Mouse (Mus musculus): ENCODE results near the gene Tmem160. TPM values are rescaled to one million over a fixed set of nuclear protein-coding genes. Genes with fewer than 3 reads are reported as not detected.

The Tmem160 gene
- polyA plus RNA-seq, 2 experiments, result 21.5 to 36.9 TPM

DNA sequence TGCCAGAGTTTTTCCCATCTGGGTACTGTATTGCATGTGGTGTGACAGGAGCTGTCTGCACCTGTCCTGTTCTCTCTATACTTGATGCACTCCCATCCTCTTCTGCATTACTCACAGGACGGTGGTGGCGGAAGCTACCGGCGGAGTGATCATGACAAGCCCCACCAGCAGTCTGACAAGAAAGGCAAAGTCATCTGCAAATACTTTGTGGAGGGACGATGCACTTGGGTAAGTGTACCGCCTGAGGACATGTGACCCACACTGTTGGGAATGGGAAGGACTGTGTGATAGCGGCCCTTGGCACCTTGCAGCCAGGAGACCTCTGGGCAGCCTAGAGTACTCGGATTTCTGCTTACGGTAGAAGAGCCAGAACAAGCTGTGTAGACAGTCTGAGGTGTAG lies 28.8 kb upstream of the Tmem160 start:
- 84% methylated on average over 9 of the region's 9 CpGs for WGBS (ENCODE audit: insufficient replicate concordance)
- no peak for DNase-seq (ENCODE audit: low read depth in 3 of 3, low spot score in 3 of 3)
- Histone ChIP-seq H3K27me3 (ENCODE audit: control insufficient read depth, insufficient read depth, low read length) (no peaks in the 10 kb centered on the region), H3K4me3 (ENCODE audit: insufficient read depth in 1 of 2, low read depth in 2 of 2, low read length in 2 of 2) (no peak overlapping the region), H3K9me3 (ENCODE audit: control insufficient read depth, low read length) (no peaks in the 10 kb centered on the region), H3K4me1 (replicated peaks; ENCODE audit: control insufficient read depth in 2 of 2, insufficient read depth in 2 of 2, low read length in 1 of 2) (0 out of 4 replicates have a peak, but pooled peaks cover 0 to 2% of the 10 kb centered on the region in 2 experiments), H3K36me3 (replicated peaks; ENCODE audit: control insufficient read depth, insufficient read depth, low read depth) (peaks cover 99% of the 10 kb centered on the region), H3K9ac (replicated peaks) (no peak overlapping the region), H3K4me2 (ENCODE audit: low read depth) (no peak overlapping the region), H3K27ac (no peak overlapping the region)
- TF ChIP-seq CTCF (IDR thresholded peaks at IDR 0.05; ENCODE audit: low read depth) (no peak), EP300 (IDR thresholded peaks at IDR 0.05; ENCODE audit: low read depth) (no peak)
- ATAC-seq (ENCODE audit: insufficient read depth), result no peak

DNA sequence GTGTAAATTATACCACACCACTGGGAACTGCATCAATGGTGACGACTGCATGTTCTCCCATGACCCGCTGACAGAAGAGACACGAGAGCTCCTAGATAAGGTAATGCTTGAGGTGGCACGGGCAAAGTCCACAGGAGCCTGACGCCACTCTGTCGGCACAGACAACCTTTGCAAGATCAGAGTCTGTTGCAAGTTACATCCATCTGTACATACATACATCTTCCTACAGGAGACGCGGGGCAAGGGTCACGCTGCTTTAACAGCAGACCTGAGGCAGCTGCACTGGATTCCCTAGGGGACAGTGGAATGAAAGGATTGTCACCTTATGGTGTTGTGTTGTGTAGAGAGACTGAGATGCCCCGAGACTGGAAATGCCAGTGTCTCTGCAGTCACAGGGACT lies 26.9 kb upstream of the Tmem160 start:
- DNase-seq (ENCODE audit: low read depth in 3 of 3, low spot score in 3 of 3) (no peak), ATAC-seq (ENCODE audit: insufficient read depth) (no peak)
- no peak for TF ChIP-seq CTCF (IDR thresholded peaks at IDR 0.05; ENCODE audit: low read depth)
- TF ChIP-seq EP300 (IDR thresholded peaks at IDR 0.05; ENCODE audit: low read depth), result no peak
- Histone ChIP-seq H3K4me3 (ENCODE audit: insufficient read depth in 1 of 2, low read depth in 2 of 2, low read length in 2 of 2) (no peak overlapping the region), H3K4me1 (replicated peaks; ENCODE audit: control insufficient read depth in 2 of 2, insufficient read depth in 2 of 2, low read length in 1 of 2) (no peaks in the 10 kb centered on the region), H3K9ac (replicated peaks) (no peak overlapping the region), H3K27ac (no peak overlapping the region), H3K36me3 (replicated peaks; ENCODE audit: control insufficient read depth, insufficient read depth, low read depth) (peaks cover 99% of the 10 kb centered on the region), H3K27me3 (ENCODE audit: control insufficient read depth, insufficient read depth, low read length) (no peaks in the 10 kb centered on the region), H3K9me3 (ENCODE audit: control insufficient read depth, low read length) (no peaks in the 10 kb centered on the region), H3K4me2 (ENCODE audit: low read depth) (no peak overlapping the region)
- 84% methylated on average over 10 of the region's 10 CpGs for WGBS (ENCODE audit: insufficient replicate concordance)

DNA sequence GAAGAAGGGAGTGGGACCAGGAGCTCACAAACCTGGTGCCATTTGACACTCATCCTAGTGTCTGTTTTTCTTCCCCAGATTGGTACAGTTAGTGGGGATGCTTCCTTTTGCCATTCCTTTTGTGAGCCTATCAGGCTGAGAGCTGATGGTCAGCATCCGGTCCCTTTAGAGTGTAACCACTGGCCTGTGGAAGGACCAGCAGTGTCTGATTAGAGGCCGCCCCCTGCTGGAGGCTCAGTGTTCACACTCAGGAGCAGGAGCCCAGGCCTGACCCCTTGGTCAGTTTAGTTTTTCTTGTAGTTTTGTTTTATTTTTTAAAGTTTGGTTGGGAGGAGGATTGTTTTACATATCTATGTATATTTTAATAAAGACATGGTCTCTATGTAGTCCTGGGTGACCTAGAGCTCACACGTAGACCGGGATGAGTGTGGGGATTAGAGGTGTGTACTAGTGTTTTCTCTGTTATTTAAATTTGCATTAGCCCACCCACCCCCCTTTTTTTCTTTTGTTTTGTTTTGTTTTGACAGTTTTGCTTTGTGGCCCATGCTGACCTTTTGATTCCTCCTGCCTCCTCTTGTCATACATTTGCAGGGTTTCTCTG lies 26.4 kb upstream of the Tmem160 start:
- ATAC-seq (ENCODE audit: insufficient read depth) (peak; percentile 76), DNase-seq (ENCODE audit: low read depth in 3 of 3, low spot score in 3 of 3) (peak in 1 of 3 experiments; percentile 44)
- Histone ChIP-seq H3K4me2 (ENCODE audit: low read depth) (no peak overlapping the region), H3K9me3 (ENCODE audit: control insufficient read depth, low read length) (no peaks in the 10 kb centered on the region), H3K27ac (no peak overlapping the region), H3K9ac (replicated peaks) (no peak overlapping the region), H3K4me1 (replicated peaks; ENCODE audit: control insufficient read depth in 2 of 2, insufficient read depth in 2 of 2, low read length in 1 of 2) (no peaks in the 10 kb centered on the region), H3K27me3 (ENCODE audit: control insufficient read depth, insufficient read depth, low read length) (no peaks in the 10 kb centered on the region), H3K36me3 (replicated peaks; ENCODE audit: control insufficient read depth, insufficient read depth, low read depth) (peaks cover 99% of the 10 kb centered on the region), H3K4me3 (ENCODE audit: insufficient read depth in 1 of 2, low read depth in 2 of 2, low read length in 2 of 2) (no peak overlapping the region)
- TF ChIP-seq EP300 (IDR thresholded peaks at IDR 0.05; ENCODE audit: low read depth) (no peak), CTCF (IDR thresholded peaks at IDR 0.05; ENCODE audit: low read depth) (peak; percentile 96)
- WGBS (ENCODE audit: insufficient replicate concordance), result 58% methylated on average over 4 of the region's 4 CpGs

DNA sequence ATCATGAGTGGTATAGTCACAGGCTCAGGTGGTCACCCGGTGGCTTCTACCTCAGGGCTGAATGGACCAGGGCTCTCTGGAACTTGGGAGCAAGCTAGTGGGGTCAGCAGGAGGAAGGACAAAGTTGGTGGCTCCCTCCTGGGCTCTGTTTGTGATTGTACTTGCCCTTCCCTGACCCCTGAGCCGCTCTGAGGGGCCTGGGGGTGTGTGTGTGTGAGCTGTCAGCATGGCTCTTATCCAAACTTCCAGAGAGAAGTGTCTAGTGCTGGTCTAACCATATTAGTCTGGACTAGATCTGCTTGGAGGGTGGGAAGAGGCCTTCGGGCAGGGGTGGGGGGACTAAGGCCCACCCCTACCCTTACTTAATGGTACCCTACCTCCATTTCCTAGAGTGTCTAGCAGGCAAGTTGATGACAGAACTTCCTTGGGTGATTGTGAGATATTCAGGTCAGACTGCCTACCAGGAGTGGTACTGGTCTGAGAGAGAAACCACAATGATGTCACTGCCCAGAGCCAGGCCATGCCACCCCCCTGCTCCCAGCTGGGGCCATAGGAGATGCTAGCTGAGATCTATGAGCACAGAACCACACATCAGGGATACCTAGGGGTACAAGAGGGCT lies 19.1 kb upstream of the Tmem160 start:
- DNase-seq (ENCODE audit: low read depth in 3 of 3, low spot score in 3 of 3), result no peak
- H3K4me2 ChIP-seq (ENCODE audit: low read depth), result no peak overlapping the region
- no peak for ATAC-seq (ENCODE audit: insufficient read depth)
- 84% methylated on average over 3 of the region's 3 CpGs for WGBS (ENCODE audit: insufficient replicate concordance)
- H3K9me3 ChIP-seq (ENCODE audit: control insufficient read depth, low read length), result no peaks in the 10 kb centered on the region
- H3K4me1 ChIP-seq (replicated peaks; ENCODE audit: control insufficient read depth in 2 of 2, insufficient read depth in 2 of 2, low read length in 1 of 2), result no peaks in the 10 kb centered on the region
- H3K4me3 ChIP-seq (ENCODE audit: insufficient read depth in 1 of 2, low read depth in 2 of 2, low read length in 2 of 2), result no peak overlapping the region
- TF ChIP-seq CTCF (IDR thresholded peaks at IDR 0.05; ENCODE audit: low read depth), result no peak
- no peak for TF ChIP-seq EP300 (IDR thresholded peaks at IDR 0.05; ENCODE audit: low read depth)
- H3K36me3 ChIP-seq (replicated peaks; ENCODE audit: control insufficient read depth, insufficient read depth, low read depth), result peaks cover 80% of the 10 kb centered on the region
- H3K9ac ChIP-seq (replicated peaks), result no peak overlapping the region
- no peak overlapping the region for H3K27ac ChIP-seq
- H3K27me3 ChIP-seq (ENCODE audit: control insufficient read depth, insufficient read depth, low read length), result no peaks in the 10 kb centered on the region

DNA sequence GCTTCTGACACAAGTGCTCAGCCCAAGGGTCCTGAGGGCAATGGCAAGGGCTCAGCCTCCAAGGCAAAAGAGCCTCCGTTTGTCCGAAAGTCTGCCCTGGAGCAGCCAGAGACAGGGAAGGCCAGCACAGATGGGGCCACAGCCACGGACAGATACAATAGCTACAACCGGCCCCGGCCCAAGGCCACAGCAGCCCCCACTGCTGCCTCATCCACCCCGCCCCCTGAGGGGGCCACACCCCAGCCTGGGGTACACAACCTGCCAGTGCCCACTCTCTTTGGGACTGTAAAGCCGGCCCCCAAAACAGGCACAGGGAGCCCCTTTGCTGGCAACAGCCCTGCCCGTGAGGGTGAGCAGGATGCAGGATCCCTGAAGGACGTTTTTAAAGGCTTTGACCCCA lies 17.5 kb upstream of the Tmem160 start:
- DNase-seq (ENCODE audit: low read depth in 3 of 3, low spot score in 3 of 3) (no peak), ATAC-seq (ENCODE audit: insufficient read depth) (no peak)
- Histone ChIP-seq H3K4me2 (ENCODE audit: low read depth) (no peak overlapping the region), H3K36me3 (replicated peaks; ENCODE audit: control insufficient read depth, insufficient read depth, low read depth) (peaks cover 64% of the 10 kb centered on the region), H3K27ac (no peak overlapping the region), H3K27me3 (ENCODE audit: control insufficient read depth, insufficient read depth, low read length) (no peaks in the 10 kb centered on the region), H3K9me3 (ENCODE audit: control insufficient read depth, low read length) (no peaks in the 10 kb centered on the region), H3K4me1 (replicated peaks; ENCODE audit: control insufficient read depth in 2 of 2, insufficient read depth in 2 of 2, low read length in 1 of 2) (no peaks in the 10 kb centered on the region), H3K9ac (replicated peaks) (no peak overlapping the region), H3K4me3 (ENCODE audit: insufficient read depth in 1 of 2, low read depth in 2 of 2, low read length in 2 of 2) (no peak overlapping the region)
- WGBS (ENCODE audit: insufficient replicate concordance), result 84% methylated on average over 9 of the region's 9 CpGs
- TF ChIP-seq EP300 (IDR thresholded peaks at IDR 0.05; ENCODE audit: low read depth), result no peak
- TF ChIP-seq CTCF (IDR thresholded peaks at IDR 0.05; ENCODE audit: low read depth), result no peak
